Mouse (Mus musculus) G1E (cell line): ENCODE results near the gene Gm42906.

ENCODE experiments used
- CTCF ChIP-seq: IDR thresholded peaks from 2 replicates; pipeline ENCODE4 v1.5.1; 2012; ENCODE audit warnings: low read depth, low read length, inconsistent platforms, mixed read lengths
- GATA1 ChIP-seq: IDR thresholded peaks from 2 replicates; pipeline ENCODE4 v1.6.1; 2012; ENCODE audit warnings: borderline replicate concordance, low read length, inconsistent platforms, mixed read lengths
- GATA2 ChIP-seq: IDR thresholded peaks from 2 replicates; pipeline ENCODE4 v1.6.1; 2012; ENCODE audit warnings: low read depth, low read length, inconsistent platforms, borderline replicate concordance
- POLR2AphosphoS5 ChIP-seq: IDR thresholded peaks from 2 replicates; pipeline ENCODE4 v1.6.1; 2012; ENCODE audit warnings: low read depth, low read length, inconsistent platforms; ENCODE audit not compliant: insufficient replicate concordance
- TAL1 ChIP-seq: conservative IDR thresholded peaks from 2 replicates; pipeline ENCODE4 v1.6.1; 2012; ENCODE audit warnings: low read depth, low read length, inconsistent platforms, mixed read lengths

- no peak for TF ChIP-seq CTCF
- TF ChIP-seq GATA1, result no peak
- TF ChIP-seq TAL1, result no peak
- no peak for TF ChIP-seq GATA2
- no peak for TF ChIP-seq POLR2AphosphoS5
These were observed 300.7 kb downstream of the Gm42906 start for GRCm38 (mm10) chr5:151127298-151127717.
